13 mouse cellular contexts compared by ENCODE assay signal in the genomic region with DNA sequence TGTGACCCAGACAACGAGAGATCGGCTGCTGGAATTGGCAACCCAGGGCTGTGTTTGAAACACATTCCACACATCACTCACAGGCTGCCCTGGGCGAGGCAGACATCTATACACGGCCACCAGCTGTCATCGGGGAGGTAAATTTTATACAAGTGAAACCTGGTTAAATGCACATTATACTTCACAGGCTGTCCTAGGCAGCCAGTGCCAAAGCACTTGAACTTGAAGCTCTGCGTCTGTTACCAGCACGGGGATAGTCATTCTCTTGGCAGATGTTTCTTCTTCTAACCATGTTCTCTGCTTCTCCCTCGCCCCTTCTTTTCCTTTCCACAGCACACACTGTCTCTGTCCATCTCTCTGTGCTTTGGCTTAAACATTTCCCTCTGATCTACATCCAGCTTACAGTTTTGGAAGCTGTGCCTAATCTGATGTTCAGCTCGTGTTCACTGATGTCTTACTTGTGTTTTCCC. TPM values are rescaled to one million over a fixed set of nuclear protein-coding genes. Genes with fewer than 3 reads are reported as not detected.
DNase-seq lines count a peak whose midpoint lies in the region; ATAC-seq lines count a peak whose summit lies in the region.
"Had no signal": no experiment of that assay in that cellular context is flagged by ENCODE, and none has a peak within 500 bp of the region (broad histone marks: within the 10 kb centered on the region; RNA-seq: fewer than 3 reads in every experiment).

No protein-coding gene starts in this region.

- no peaks in the 10 kb centered on the region for H3K9me3 ChIP-seq in heart, embryonic 14.5 days (ENCODE audit: control insufficient read depth, low read length)
- no peaks in the 10 kb centered on the region for H3K9me3 ChIP-seq in lung, embryonic 15.5 days
- H3K9me3 ChIP-seq in neural tube, embryonic 15.5 days (replicated peaks) = no peaks in the 10 kb centered on the region
- H3K9me3 ChIP-seq: kidney, embryonic 15.5 days; liver, embryonic 13.5 days; midbrain, embryonic 12.5 days had no signal

- H3K9ac ChIP-seq in heart, embryonic 14.5 days (ENCODE audit: low read length) = no peak overlapping the region
- no peak overlapping the region for H3K9ac ChIP-seq in lung, embryonic 15.5 days
- H3K9ac ChIP-seq in neural tube, embryonic 15.5 days (replicated peaks) = no peak overlapping the region
- H3K9ac ChIP-seq: kidney, embryonic 15.5 days; liver, embryonic 13.5 days; midbrain, embryonic 12.5 days had no signal

- H3K27ac ChIP-seq in heart, embryonic 14.5 days (replicated peaks in 1 of 2; ENCODE audit: control insufficient read depth in 1 of 2, insufficient read depth in 1 of 2, low read depth in 2 of 2, low read length in 2 of 2) = no peak overlapping the region
- peak overlapping the region; percentile 48 for H3K27ac ChIP-seq in lung, embryonic 15.5 days
- H3K27ac ChIP-seq in neural tube, embryonic 15.5 days (replicated peaks) = 0 out of 2 replicates have a peak overlapping the region, but pooled peaks have one; percentile 3
- H3K27ac ChIP-seq: kidney, embryonic 15.5 days; liver, embryonic 13.5 days; midbrain, embryonic 12.5 days had no signal

- no peaks in the 10 kb centered on the region; a peak in 1 of 4 replicates for H3K4me1 ChIP-seq in heart, embryonic 14.5 days (ENCODE audit: control insufficient read depth in 2 of 2, insufficient read depth in 2 of 2, low read length in 2 of 2)
- peaks cover 26% of the 10 kb centered on the region for H3K4me1 ChIP-seq in lung, embryonic 15.5 days
- peaks cover 18% of the 10 kb centered on the region for H3K4me1 ChIP-seq in neural tube, embryonic 15.5 days
- H3K4me1 ChIP-seq: liver, embryonic 13.5 days had no signal

- H3K27me3 ChIP-seq in heart, embryonic 14.5 days (ENCODE audit: control insufficient read depth, insufficient read depth, low read length) = no peaks in the 10 kb centered on the region
- H3K27me3 ChIP-seq in lung, embryonic 15.5 days = no peaks in the 10 kb centered on the region
- H3K27me3 ChIP-seq in neural tube, embryonic 15.5 days (replicated peaks) = no peaks in the 10 kb centered on the region
- H3K27me3 ChIP-seq: CH12.LX; kidney, embryonic 15.5 days; liver, embryonic 13.5 days; midbrain, embryonic 12.5 days; Patski had no signal

- H3K36me3 ChIP-seq in heart, embryonic 14.5 days (ENCODE audit: control insufficient read depth, insufficient read depth, low read length) = no peaks in the 10 kb centered on the region
- H3K36me3 ChIP-seq in lung, embryonic 15.5 days = no peaks in the 10 kb centered on the region
- no peaks in the 10 kb centered on the region for H3K36me3 ChIP-seq in neural tube, embryonic 15.5 days
- H3K36me3 ChIP-seq: kidney, embryonic 15.5 days; liver, embryonic 13.5 days; midbrain, embryonic 12.5 days had no signal

- peak overlapping the region; percentile 35 for H3K4me2 ChIP-seq in heart, embryonic 14.5 days (ENCODE audit: low read length)
- no peak overlapping the region for H3K4me2 ChIP-seq in lung, embryonic 15.5 days
- H3K4me2 ChIP-seq in neural tube, embryonic 15.5 days = peak overlapping the region; percentile 9; the same call in 1 of the 2 replicates
- H3K4me2 ChIP-seq: kidney, embryonic 15.5 days; liver, embryonic 13.5 days; midbrain, embryonic 12.5 days had no signal

- no peak overlapping the region for H3K4me3 ChIP-seq in heart, embryonic 14.5 days (ENCODE audit: control insufficient read depth in 1 of 2, insufficient read depth in 1 of 2, low read depth in 1 of 2, low read length in 2 of 2)
- H3K4me3 ChIP-seq in lung, embryonic 15.5 days = no peak overlapping the region
- no peak overlapping the region for H3K4me3 ChIP-seq in neural tube, embryonic 15.5 days (replicated peaks)
- H3K4me3 ChIP-seq: kidney, embryonic 15.5 days; liver, embryonic 13.5 days; midbrain, embryonic 12.5 days had no signal

- no peak for DNase-seq in heart, adult 8-10 months (ENCODE audit: low spot score)
- no peak for DNase-seq in lung, postnatal 14 days
- peak; percentile 34 for DNase-seq in mesoderm, embryonic 11.5 days (ENCODE audit: low read depth, low spot score)
- DNase-seq in cerebellum, adult 9-11 months = no peak
- DNase-seq: layer of hippocampus, postnatal 36 days; liver, embryonic 13.5 days had no signal

- 28% methylated on average over 9 of the region's 9 CpGs for WGBS in heart, embryonic 14.5 days
- WGBS in lung, embryonic 15.5 days = 30% methylated on average over 9 of the region's 9 CpGs
- 20% methylated on average over 9 of the region's 9 CpGs for WGBS in neural tube, embryonic 15.5 days

- no peak for ATAC-seq in heart, embryonic 14.5 days (ENCODE audit: insufficient number of reproducible peaks, insufficient read depth, low FRiP score, low read depth)
- ATAC-seq in lung, embryonic 15.5 days (ENCODE audit: borderline replicate concordance, extremely low read depth, low FRiP score, low TSS enrichment) = peak; percentile 86
- ATAC-seq in neural tube, embryonic 15.5 days (ENCODE audit: low FRiP score) = peak; percentile 61; the same call in 1 of the 2 replicates
- ATAC-seq: Patski had no signal

RNA-seq across cellular contexts. Expression of gene Fam98b, which starts 48.6 kb away (rescaled TPM):
- polyA plus RNA-seq in heart, embryonic 14.5 days (2014; fragmentation: Nextera tagmentation; extraction: Ambion mirVana) = 6.0 and 6.7 TPM in 2 replicates
- 10 to 100 TPM; 22.3 to 24.3 (median 22.8) TPM for total RNA-seq in heart, adult 8-10 months (2022)
- polyA plus RNA-seq in lung, embryonic 15.5 days (2015; fragmentation: Nextera tagmentation; extraction: Ambion mirVana) = 10.0 and 10.6 TPM in 2 replicates
- polyA plus RNA-seq in neural tube, embryonic 15.5 days (2015; fragmentation: Nextera tagmentation; extraction: Ambion mirVana) = 12.6 and 13.7 TPM in 2 replicates

Comparison
In these comparisons a context has a peak if more than half of its experiments do, and no peak if none do; other contexts are left out.
1. H3K27ac ChIP-seq: peak in lung, embryonic 15.5 days (single experiment) and neural tube, embryonic 15.5 days (single experiment); none in heart, embryonic 14.5 days (0 of 2).